Mouse (Mus musculus): ENCODE measurements around the gene Btbd18.

DNA sequence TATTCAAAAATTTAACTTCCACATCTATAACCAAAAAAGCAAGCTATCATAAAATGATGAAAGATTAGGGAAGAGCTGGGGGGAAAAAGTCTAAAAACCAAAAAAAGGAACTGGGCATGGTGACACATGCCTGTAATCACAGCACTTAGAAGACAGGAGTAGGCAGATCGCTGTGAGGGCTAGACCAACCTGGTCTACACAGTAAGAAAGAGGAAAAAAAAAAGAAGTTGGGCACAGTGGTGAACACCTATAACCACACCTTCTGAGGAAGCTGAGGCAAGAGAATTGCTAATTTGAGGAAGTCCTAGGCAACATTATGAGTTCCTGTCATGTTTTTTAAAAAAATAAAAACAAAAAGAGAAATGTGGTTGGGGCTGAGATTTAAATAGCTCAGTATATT lies 3.0 kb upstream of the Btbd18 start:
- TF ChIP-seq CTCF (IDR thresholded peaks at IDR 0.05) = no peak
- no peak for TF ChIP-seq EP300 (IDR thresholded peaks at IDR 0.05; ENCODE audit: insufficient read depth, low read depth, low read length)
- TF ChIP-seq POLR2A (IDR thresholded peaks at IDR 0.05; ENCODE audit: insufficient read depth, low read depth, low read length) = no peak

Measured in heart, adult 2 months (tissue).